Comparison of ENCODE assay signal across 23 mouse cellular contexts in genomic region chr3:27485141-27485540, GRCm38 (mm10).
DNase-seq lines count a peak whose midpoint lies in the region; ATAC-seq and TF ChIP-seq lines count a peak whose summit lies in the region.
"Had no signal": no experiment of that assay in that cellular context is flagged by ENCODE, and none has a peak within 500 bp of the region (broad histone marks: within the 10 kb centered on the region; RNA-seq: fewer than 3 reads in every experiment).

No protein-coding gene starts in this region.

- no peak for DNase-seq in frontal cortex, adult 2 months (ENCODE audit: extremely low spot score in 1 of 2, low spot score in 1 of 2)
- DNase-seq in kidney, postnatal 14 days: no peak
- peak; percentile 37 for DNase-seq in CH12.LX (ENCODE audit: extremely low read depth)
- DNase-seq in brain, adult 2 months (ENCODE audit: low read depth, low spot score): peak; percentile 22
- no peak for DNase-seq in gastrocnemius, postnatal 4 days (ENCODE audit: low spot score in 2 of 2)
- no peak for DNase-seq in thymus, postnatal 36 days
- DNase-seq: adrenal gland, adult 2 months; adrenal gland, adult 8-10 months; adrenal gland, postnatal 10 days; adrenal gland, postnatal 14 days; adrenal gland, postnatal 25 days; adrenal gland, postnatal 36 days; B cell, adult 2 months; cerebellum, adult 11 months; cerebellum, adult 11-12 months; cerebellum, adult 18-20 months; cerebellum, adult 2 months had no signal

- no peak for TF ChIP-seq EP300 in CH12.LX (IDR thresholded peaks at IDR 0.05; ENCODE audit: low read length)

- peaks cover 44% of the 10 kb centered on the region for H3K36me3 ChIP-seq in kidney, embryonic 16.5 days (ENCODE audit: insufficient read depth, low read length)
- H3K36me3 ChIP-seq in CH12.LX (replicated peaks in 1 of 2; ENCODE audit: control insufficient read depth in 1 of 2, insufficient read depth in 1 of 2, low read length in 1 of 2): no peaks in the 10 kb centered on the region
- H3K36me3 ChIP-seq: G1E had no signal

- no peak for TF ChIP-seq POLR2A in CH12.LX (IDR thresholded peaks at IDR 0.05; ENCODE audit: low read depth, low read length)

- H3K4me1 ChIP-seq in kidney, embryonic 16.5 days (ENCODE audit: insufficient read depth, low read length): no peaks in the 10 kb centered on the region
- peaks cover 9 to 16% of the 10 kb centered on the region in 2 experiments for H3K4me1 ChIP-seq in CH12.LX (ENCODE audit: control insufficient read depth in 1 of 2, insufficient read depth in 2 of 2)

- H3K27ac ChIP-seq in kidney, embryonic 16.5 days (ENCODE audit: low read length): no peak overlapping the region
- peak overlapping the region; percentile 0; the same call in 1 of the 2 replicates for H3K27ac ChIP-seq in CH12.LX (ENCODE audit: insufficient read depth, low read depth)

- no peak for TF ChIP-seq CTCF in CH12.LX (conservative IDR thresholded peaks at IDR 0.05 in 1 of 2, IDR thresholded peaks at IDR 0.05 in 1 of 2; ENCODE audit: low read depth in 2 of 2, low read length in 2 of 2)

- peak; percentile 55 for ATAC-seq in frontal cortex, adult (ENCODE audit: low TSS enrichment)
- 0 out of 2 replicates have a peak, but pooled peaks have one; percentile 31 for ATAC-seq in kidney, embryonic 16.5 days (ENCODE audit: low FRiP score, low TSS enrichment)
- ATAC-seq: activated CD4-positive, CD25-positive, alpha-beta regulatory T cell, adult 4 months; CD4-positive, CD25-positive, alpha-beta regulatory T cell, adult 4 months; Patski had no signal

- no peak overlapping the region for H3K4me3 ChIP-seq in kidney, embryonic 16.5 days (ENCODE audit: low read length)
- no peak overlapping the region for H3K4me3 ChIP-seq in CH12.LX (replicated peaks in 1 of 3; ENCODE audit: low read depth in 2 of 3, low read length in 2 of 3, poor library complexity in 1 of 3)

- no peaks in the 10 kb centered on the region for H3K27me3 ChIP-seq in kidney, embryonic 16.5 days (ENCODE audit: insufficient read depth, low read length)
- H3K27me3 ChIP-seq in CH12.LX (replicated peaks): no peaks in the 10 kb centered on the region
- H3K27me3 ChIP-seq: Patski had no signal

- H3K9ac ChIP-seq in kidney, embryonic 16.5 days (replicated peaks; ENCODE audit: low read length): no peak overlapping the region
- H3K9ac ChIP-seq in CH12.LX (ENCODE audit: insufficient read depth, low read depth): no peak overlapping the region

- H3K9me3 ChIP-seq in kidney, embryonic 16.5 days (ENCODE audit: low read length): no peaks in the 10 kb centered on the region
- H3K9me3 ChIP-seq in CH12.LX (replicated peaks; ENCODE audit: low read length): no peaks in the 10 kb centered on the region

- in situ Hi-C loops in CH12.LX (cut with MboI; ENCODE audit: low pct_ligation_motif_present, low pct_unique_long_range_greater_than_20kb, low sequenced_read_pairs): no loop called here

- no peak overlapping the region for H3K4me2 ChIP-seq in kidney, embryonic 16.5 days (replicated peaks; ENCODE audit: low read depth, low read length)
- H3K4me2 ChIP-seq in CH12.LX (ENCODE audit: insufficient read depth, low read depth, poor library complexity, severe bottlenecking): no peak overlapping the region

- WGBS in kidney, embryonic 16.5 days: 91% methylated on average over 4 of the region's 4 CpGs

- dilution Hi-C loops in CH12.LX (cut with MboI; ENCODE audit: extremely low pct_ligation_motif_present, extremely low pct_unique_long_range_greater_than_20kb, low sequenced_read_pairs): no loop called here

- TF ChIP-seq RAD21 in CH12.LX (IDR thresholded peaks at IDR 0.05; ENCODE audit: low read depth, low read length): no peak

- H3K79me2 ChIP-seq in CH12.LX (replicated peaks; ENCODE audit: control insufficient read depth, extremely low read depth, insufficient read depth, poor library complexity, severe bottlenecking): no peaks in the 10 kb centered on the region

TF ChIP-seq in CH12.LX, 34 proteins besides CTCF, POLR2A, EP300 and RAD21:
- TF ChIP-seq SIN3A (IDR thresholded peaks at IDR 0.05; ENCODE audit: low read length) (0 out of 2 replicates have a peak, but pooled peaks have one; percentile 16), IRF4 (IDR thresholded peaks at IDR 0.05; ENCODE audit: low read depth, low read length) (no peak), MXI1 (IDR thresholded peaks at IDR 0.05; ENCODE audit: low read depth, low read length) (0 out of 2 replicates have a peak, but pooled peaks have one; percentile 62), JUND (conservative IDR thresholded peaks at IDR 0.05; ENCODE audit: low read depth, low read length) (no peak), ZNF384 (IDR thresholded peaks at IDR 0.05; ENCODE audit: low read depth, low read length) (peak; percentile 39; the same call in 1 of the 2 replicates), POLR2AphosphoS2 (IDR thresholded peaks at IDR 0.05; ENCODE audit: low read depth, low read length) (no peak), CHD2 (IDR thresholded peaks at IDR 0.05; ENCODE audit: low read length) (no peak), MAX (IDR thresholded peaks at IDR 0.05; ENCODE audit: low read length) (peak; percentile 48; the same call in 1 of the 2 replicates), BHLHE40 (IDR thresholded peaks at IDR 0.05; ENCODE audit: low read depth, low read length) (0 out of 2 replicates have a peak, but pooled peaks have one; percentile 11), RCOR1 (conservative IDR thresholded peaks at IDR 0.05; ENCODE audit: low read depth, low read length) (no peak), MYC (IDR thresholded peaks at IDR 0.05; ENCODE audit: low read depth, low read length) (peak; percentile 61; the same call in 1 of the 2 replicates), HCFC1 (IDR thresholded peaks at IDR 0.05; ENCODE audit: low read depth, low read length) (no peak)

Comparison
In these comparisons a context has a peak if more than half of its experiments do, and no peak if none do; other contexts are left out.
1. DNase-seq: peak in CH12.LX (single experiment) and brain, adult 2 months (single experiment); none in frontal cortex, adult 2 months (0 of 2), kidney, postnatal 14 days (single experiment), gastrocnemius, postnatal 4 days (0 of 2) and thymus, postnatal 36 days (0 of 2).